Mouse (Mus musculus): Measurements from ENCODE around the gene 4930595D18Rik. TPM values are rescaled to one million over a fixed set of nuclear protein-coding genes. Genes with fewer than 3 reads are reported as not detected.
A peak's percentile ranks its signal among the peaks of the same experiment; 100 is the strongest.

4930595D18Rik gene
- polyA plus RNA-seq, 1 experiment from 2014 or later, result not detected

- H3K4me1 ChIP-seq (replicated peaks), result peaks cover 17% of the 10 kb centered on the region
- H3K9ac ChIP-seq (replicated peaks), result 0 out of 2 replicates have a peak overlapping the region, but pooled peaks have one; percentile 23
- H3K4me2 ChIP-seq, result no peak overlapping the region
- ATAC-seq (ENCODE audit: insufficient number of reproducible peaks, insufficient read depth, low FRiP score, low TSS enrichment, low read depth), result no peak
- no peaks in the 10 kb centered on the region for H3K9me3 ChIP-seq
- H3K27ac ChIP-seq, result no peak overlapping the region
- WGBS, result 69% methylated on average over 9 of the region's 9 CpGs
- no peaks in the 10 kb centered on the region for H3K27me3 ChIP-seq
- H3K4me3 ChIP-seq (replicated peaks), result no peak overlapping the region
- H3K36me3 ChIP-seq, result peaks cover 5% of the 10 kb centered on the region; the same call in 1 of the 2 replicates
Measured at GRCm38 (mm10) chr12:111193331-111193730, 9.0 kb upstream of the 4930595D18Rik start.

DNA sequence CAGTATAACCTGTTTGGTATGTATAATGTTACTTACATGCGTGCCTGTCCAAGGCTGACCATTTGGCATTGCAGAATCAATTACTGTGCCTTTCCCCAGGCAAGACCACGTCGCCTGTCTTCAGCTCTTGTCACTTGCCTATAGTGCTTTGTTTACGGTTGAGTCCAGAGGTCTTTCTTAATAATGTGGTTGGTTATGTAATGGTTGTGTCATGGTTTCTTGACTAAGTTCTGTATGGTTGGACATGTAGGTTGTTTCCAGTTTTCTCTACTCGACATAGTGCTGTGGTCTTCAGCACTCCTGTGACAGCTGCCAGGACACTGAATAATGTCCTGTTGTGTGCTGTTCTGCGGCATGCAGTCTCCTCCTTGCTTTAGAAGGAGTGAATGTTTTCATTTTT lies 8.5 kb upstream of the 4930595D18Rik start:
- ATAC-seq (ENCODE audit: insufficient number of reproducible peaks, insufficient read depth, low FRiP score, low TSS enrichment, low read depth), result no peak
- Histone ChIP-seq H3K4me2 (no peak overlapping the region), H3K4me3 (replicated peaks) (no peak overlapping the region), H3K4me1 (replicated peaks) (peaks cover 17% of the 10 kb centered on the region), H3K9me3 (no peaks in the 10 kb centered on the region), H3K27ac (no peak overlapping the region), H3K36me3 (peaks cover 5% of the 10 kb centered on the region; the same call in 1 of the 2 replicates), H3K9ac (replicated peaks) (no peak overlapping the region), H3K27me3 (no peaks in the 10 kb centered on the region)
- 85% methylated on average over 6 of the region's 6 CpGs for WGBS

DNA sequence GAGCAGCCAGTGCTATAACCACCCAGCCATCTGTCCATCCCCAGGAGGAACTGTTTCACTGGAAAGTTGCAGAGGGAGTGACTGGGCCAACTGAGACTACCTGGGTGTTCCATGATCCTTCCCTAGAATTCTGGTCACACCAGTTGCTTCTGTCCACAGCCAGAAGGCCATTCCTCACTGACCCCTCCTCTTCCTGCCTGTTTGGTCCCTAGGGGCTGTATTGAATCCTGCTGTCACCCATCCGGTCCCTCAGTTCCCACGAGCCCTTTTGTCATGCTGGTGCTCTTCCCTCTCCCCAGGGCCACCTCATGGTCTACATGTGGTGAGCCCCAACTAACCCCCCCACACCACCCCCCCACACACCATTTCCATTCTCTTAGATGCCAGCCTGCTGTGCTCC lies 6.6 kb upstream of the 4930595D18Rik start:
- WGBS, result 61% methylated on average over 2 of the region's 2 CpGs
- Histone ChIP-seq H3K4me2 (no peak overlapping the region), H3K4me1 (replicated peaks) (peaks cover 17% of the 10 kb centered on the region), H3K27ac (no peak overlapping the region), H3K27me3 (no peaks in the 10 kb centered on the region), H3K9me3 (no peaks in the 10 kb centered on the region), H3K9ac (replicated peaks) (no peak overlapping the region), H3K36me3 (peaks cover 5% of the 10 kb centered on the region; the same call in 1 of the 2 replicates), H3K4me3 (replicated peaks) (no peak overlapping the region)
- no peak for ATAC-seq (ENCODE audit: insufficient number of reproducible peaks, insufficient read depth, low FRiP score, low TSS enrichment, low read depth)

DNA sequence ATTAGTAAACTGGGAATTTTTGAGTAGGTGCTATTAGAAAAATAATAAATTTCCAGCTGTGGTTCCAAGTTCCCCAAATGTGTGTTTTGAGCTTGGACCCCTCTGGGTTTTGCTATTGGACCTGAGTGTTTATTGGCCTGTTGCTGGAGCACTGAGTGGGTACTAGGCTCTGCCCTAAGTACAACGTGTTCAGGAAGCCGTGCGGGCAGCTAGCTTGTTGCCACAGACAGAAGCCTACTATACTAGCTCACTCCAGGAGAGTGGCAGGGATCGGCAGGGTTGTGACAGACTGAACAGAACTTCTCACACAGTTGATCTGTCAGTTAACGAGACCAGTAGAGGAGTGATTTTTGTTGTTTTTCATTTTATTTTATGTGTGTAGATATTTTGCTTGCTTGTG lies 6.1 kb upstream of the 4930595D18Rik start:
- no peaks in the 10 kb centered on the region for H3K9me3 ChIP-seq
- peaks cover 17% of the 10 kb centered on the region for H3K4me1 ChIP-seq (replicated peaks)
- no peak overlapping the region for H3K4me2 ChIP-seq
- ATAC-seq (ENCODE audit: insufficient number of reproducible peaks, insufficient read depth, low FRiP score, low TSS enrichment, low read depth), result no peak
- 84% methylated on average over 5 of the region's 5 CpGs for whole genome bisulfite sequencing
- no peaks in the 10 kb centered on the region for H3K27me3 ChIP-seq
- no peak overlapping the region for H3K4me3 ChIP-seq (replicated peaks)
- peaks cover 5% of the 10 kb centered on the region; the same call in 1 of the 2 replicates for H3K36me3 ChIP-seq
- no peak overlapping the region for H3K9ac ChIP-seq (replicated peaks)
- H3K27ac ChIP-seq, result no peak overlapping the region

GRCm38 (mm10) chr12:111188295-111188694 lies 4.0 kb upstream of the 4930595D18Rik start:
- H3K27ac ChIP-seq, result no peak overlapping the region
- H3K4me1 ChIP-seq (replicated peaks), result peaks cover 16% of the 10 kb centered on the region
- H3K36me3 ChIP-seq, result peaks cover 5% of the 10 kb centered on the region; the same call in 1 of the 2 replicates
- no peak overlapping the region for H3K9ac ChIP-seq (replicated peaks)
- H3K4me2 ChIP-seq, result no peak overlapping the region
- H3K27me3 ChIP-seq, result no peaks in the 10 kb centered on the region
- no peaks in the 10 kb centered on the region for H3K9me3 ChIP-seq
- WGBS, result 89% methylated on average over 4 of the region's 4 CpGs
- no peak overlapping the region for H3K4me3 ChIP-seq (replicated peaks)
- no peak for ATAC-seq (ENCODE audit: insufficient number of reproducible peaks, insufficient read depth, low FRiP score, low TSS enrichment, low read depth)

DNA sequence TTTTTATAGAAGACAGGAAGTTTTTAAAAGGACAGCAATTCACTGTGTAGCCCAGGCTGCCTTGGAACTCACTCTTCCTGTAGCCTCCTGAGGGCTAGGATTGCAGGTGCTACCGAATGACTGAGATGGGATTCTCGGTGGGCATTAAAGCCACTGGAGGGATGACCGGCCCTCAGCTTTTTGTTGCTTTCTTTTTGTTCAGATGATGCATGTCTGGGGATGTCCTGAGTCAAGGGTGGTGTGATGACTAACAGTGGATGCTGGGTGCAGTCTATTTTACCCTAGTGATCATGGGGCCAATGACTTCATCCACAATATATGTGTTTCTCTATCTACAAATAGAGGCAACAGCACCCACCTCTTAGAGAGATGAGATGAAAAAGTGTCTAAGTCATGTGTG lies 2.7 kb upstream of the 4930595D18Rik start:
- H3K9ac ChIP-seq (replicated peaks), result no peak overlapping the region
- no peak overlapping the region for H3K4me3 ChIP-seq (replicated peaks)

DNA sequence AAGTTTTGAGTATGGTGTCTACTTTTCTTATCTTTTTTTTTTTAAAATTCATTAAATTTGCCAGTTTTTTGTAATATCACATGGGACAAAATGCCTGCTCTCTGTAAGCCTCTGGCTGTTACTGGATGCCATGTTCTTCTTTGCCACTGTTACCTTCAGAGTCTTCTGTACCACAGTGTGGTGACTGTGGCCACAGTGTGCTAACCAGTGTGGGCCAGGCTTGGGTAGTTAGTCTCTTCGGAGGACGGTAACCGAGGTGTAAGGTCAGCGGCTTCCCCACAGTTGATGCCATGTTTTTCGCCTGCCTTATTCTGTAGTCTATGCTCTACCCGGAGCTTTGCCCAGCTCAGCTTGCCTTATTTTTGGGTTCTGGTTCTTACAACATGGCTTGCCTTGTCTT lies 1.9 kb downstream of the 4930595D18Rik start:
- Histone ChIP-seq H3K4me1 (replicated peaks) (0 out of 2 replicates have a peak, but pooled peaks cover 5% of the 10 kb centered on the region), H3K27me3 (no peaks in the 10 kb centered on the region), H3K9me3 (no peaks in the 10 kb centered on the region), H3K4me2 (no peak overlapping the region), H3K9ac (replicated peaks) (no peak overlapping the region), H3K4me3 (replicated peaks) (no peak overlapping the region), H3K36me3 (no peaks in the 10 kb centered on the region), H3K27ac (no peak overlapping the region)
- no peak for ATAC-seq (ENCODE audit: insufficient number of reproducible peaks, insufficient read depth, low FRiP score, low TSS enrichment, low read depth)
- 95% methylated on average over 6 of the region's 6 CpGs for WGBS

More for the DNA sequence above, 2.7 kb upstream of the 4930595D18Rik start:
- H3K27me3 ChIP-seq, result no peaks in the 10 kb centered on the region
- peaks cover 5% of the 10 kb centered on the region; the same call in 1 of the 2 replicates for H3K36me3 ChIP-seq
- 84% methylated on average over 3 of the region's 3 CpGs for WGBS
- ATAC-seq (ENCODE audit: insufficient number of reproducible peaks, insufficient read depth, low FRiP score, low TSS enrichment, low read depth), result no peak
- no peak overlapping the region for H3K27ac ChIP-seq
- H3K9me3 ChIP-seq, result no peaks in the 10 kb centered on the region
- H3K4me2 ChIP-seq, result no peak overlapping the region
- H3K4me1 ChIP-seq (replicated peaks), result peaks cover 13% of the 10 kb centered on the region; the same call in 1 of the 2 replicates

- Histone ChIP-seq H3K27ac (no peak overlapping the region), H3K27me3 (no peaks in the 10 kb centered on the region), H3K9me3 (no peaks in the 10 kb centered on the region), H3K4me1 (replicated peaks) (0 out of 2 replicates have a peak, but pooled peaks cover 5% of the 10 kb centered on the region), H3K4me3 (replicated peaks) (no peak overlapping the region), H3K36me3 (no peaks in the 10 kb centered on the region), H3K4me2 (no peak overlapping the region), H3K9ac (replicated peaks) (no peak overlapping the region)
- WGBS, result 79% methylated on average over 5 of the region's 5 CpGs
- ATAC-seq (ENCODE audit: insufficient number of reproducible peaks, insufficient read depth, low FRiP score, low TSS enrichment, low read depth), result no peak
Measured at GRCm38 (mm10) chr12:111181848-111182247, 2.4 kb downstream of the 4930595D18Rik start.

DNA sequence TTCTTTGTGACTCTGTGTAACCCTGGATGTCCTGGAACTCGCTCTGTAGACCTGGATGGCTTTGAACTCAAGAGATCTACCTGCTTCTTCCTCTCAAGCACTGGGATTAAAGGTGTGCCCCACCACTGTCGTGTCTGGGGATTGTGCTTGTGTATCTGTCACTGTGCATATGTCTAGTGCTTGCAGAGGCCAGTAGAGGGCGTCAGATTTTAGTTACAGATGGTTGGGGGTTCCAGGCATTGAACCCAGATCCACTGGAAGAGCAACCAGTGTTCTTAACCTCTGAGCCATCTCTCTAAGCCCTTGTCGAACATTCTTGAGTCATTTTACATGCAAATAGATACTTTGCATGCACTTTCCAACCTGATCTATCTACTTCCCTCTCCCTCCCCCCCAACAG lies 5.5 kb downstream of the 4930595D18Rik start:
- 78% methylated on average over 4 of the region's 4 CpGs for WGBS

GRCm38 (mm10) chr12:111168891-111169290 lies 15.4 kb downstream of the 4930595D18Rik start:
- ATAC-seq (ENCODE audit: insufficient number of reproducible peaks, insufficient read depth, low FRiP score, low TSS enrichment, low read depth), result no peak
- H3K27me3 ChIP-seq, result no peaks in the 10 kb centered on the region
- H3K27ac ChIP-seq, result no peak overlapping the region
- H3K9me3 ChIP-seq, result no peaks in the 10 kb centered on the region
- H3K4me3 ChIP-seq (replicated peaks), result no peak overlapping the region
- peaks cover 19% of the 10 kb centered on the region for H3K36me3 ChIP-seq
- H3K4me2 ChIP-seq, result no peak overlapping the region
- peaks cover 23% of the 10 kb centered on the region for H3K4me1 ChIP-seq (replicated peaks)
- 90% methylated on average over 4 of the region's 4 CpGs for WGBS
- H3K9ac ChIP-seq (replicated peaks), result no peak overlapping the region

More for the DNA sequence above, 5.5 kb downstream of the 4930595D18Rik start:
- ATAC-seq (ENCODE audit: insufficient number of reproducible peaks, insufficient read depth, low FRiP score, low TSS enrichment, low read depth), result no peak
- Histone ChIP-seq H3K4me1 (replicated peaks) (no peaks in the 10 kb centered on the region), H3K4me3 (replicated peaks) (no peak overlapping the region), H3K4me2 (no peak overlapping the region), H3K9me3 (no peaks in the 10 kb centered on the region), H3K9ac (replicated peaks) (no peak overlapping the region), H3K36me3 (peaks cover 8% of the 10 kb centered on the region), H3K27me3 (no peaks in the 10 kb centered on the region), H3K27ac (no peak overlapping the region)

DNA sequence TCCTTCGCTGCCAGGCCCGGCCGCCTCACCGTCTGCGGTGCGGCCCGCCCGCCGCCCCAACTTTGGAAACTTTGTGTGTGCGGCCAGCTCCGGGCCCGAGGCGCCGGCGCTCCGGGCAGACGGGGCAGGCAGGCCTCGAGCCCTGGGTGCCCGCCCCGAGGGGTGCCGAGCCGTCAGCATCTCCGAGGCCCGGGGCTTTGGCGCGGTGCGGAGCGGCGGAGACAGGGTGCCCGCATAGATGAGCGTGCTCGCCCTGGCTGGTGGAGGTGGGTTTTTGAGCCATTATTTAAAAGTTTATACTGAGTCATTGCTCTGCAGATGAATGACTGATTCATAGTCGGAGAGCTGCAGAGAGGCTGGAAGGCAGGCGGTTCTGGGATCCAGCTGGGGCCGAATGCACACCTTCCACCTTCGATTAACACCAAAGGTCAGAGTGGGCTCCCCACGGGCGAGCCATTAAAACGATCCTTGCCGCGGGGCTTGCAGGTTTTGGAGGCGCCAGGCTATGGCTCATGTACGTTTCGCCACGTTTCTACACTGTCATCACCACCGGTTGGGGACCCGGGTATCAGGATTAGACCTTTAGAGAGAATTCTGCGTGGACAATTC lies 17.5 kb downstream of the 4930595D18Rik start:
- peak overlapping the region; percentile 85 for H3K4me3 ChIP-seq (replicated peaks)
- H3K4me2 ChIP-seq, result peak overlapping the region; percentile 90
- H3K9ac ChIP-seq (replicated peaks), result peak overlapping the region; percentile 89
- no peaks in the 10 kb centered on the region for H3K27me3 ChIP-seq
- ATAC-seq (ENCODE audit: insufficient number of reproducible peaks, insufficient read depth, low FRiP score, low TSS enrichment, low read depth), result no peak
- H3K9me3 ChIP-seq, result no peaks in the 10 kb centered on the region
- H3K36me3 ChIP-seq, result peaks cover 10% of the 10 kb centered on the region
- peak overlapping the region; percentile 84 for H3K27ac ChIP-seq
- WGBS, result under 1% methylated on average over 48 of the region's 48 CpGs
- H3K4me1 ChIP-seq (replicated peaks), result peaks cover 25% of the 10 kb centered on the region

All from limb, embryonic 12.5 days (tissue).